Comparison of ENCODE assay signal across 23 mouse cellular contexts in the genomic region with DNA sequence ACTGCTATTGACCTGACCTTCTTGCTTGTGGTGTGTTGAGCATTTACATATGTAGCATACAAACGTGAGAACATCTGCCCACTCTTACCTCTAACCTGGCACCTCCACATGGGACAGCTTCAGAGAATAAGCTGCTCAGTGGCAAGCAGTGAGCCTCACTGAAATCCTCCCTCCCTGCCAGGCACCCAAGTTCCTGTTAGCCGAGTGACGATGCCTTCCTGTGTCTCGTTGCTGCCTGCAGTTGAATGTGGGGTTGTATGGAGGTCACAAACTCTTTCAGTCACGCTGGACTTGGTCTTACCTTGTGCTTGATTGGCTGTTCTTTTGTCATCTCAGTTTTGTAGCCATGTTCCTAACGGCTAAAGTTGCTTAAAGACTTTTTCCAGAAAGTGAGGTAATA.
DNase-seq lines count a peak whose midpoint lies in the region; ATAC-seq and TF ChIP-seq lines count a peak whose summit lies in the region.
"Had no signal": no experiment of that assay in that cellular context is flagged by ENCODE, and none has a peak within 500 bp of the region (broad histone marks: within the 10 kb centered on the region; RNA-seq: fewer than 3 reads in every experiment).

No protein-coding gene starts in this region.

- ATAC-seq in neutrophil, adult 5-6 weeks (ENCODE audit: extremely low read depth, insufficient number of reproducible peaks, low FRiP score, poor library complexity, severe bottlenecking) = peak; percentile 23; the same call in 1 of the 2 replicates
- ATAC-seq: forebrain, postnatal 0 days; intestine, embryonic 16.5 days; midbrain, embryonic 13.5 days had no signal

- TF ChIP-seq CTCF in left cerebral cortex, adult 2 months (IDR thresholded peaks at IDR 0.05) = no peak

- H3K4me3 ChIP-seq in left cerebral cortex, adult 2 months = no peak overlapping the region
- H3K4me3 ChIP-seq: embryonic facial prominence, embryonic 10.5 days; heart, adult 2 months; limb, embryonic 13.5 days; midbrain, embryonic 13.5 days had no signal

- H3K27ac ChIP-seq in left cerebral cortex, adult 2 months = no peak overlapping the region
- H3K27ac ChIP-seq: embryonic facial prominence, embryonic 10.5 days; heart, adult 2 months; hindbrain, embryonic 14.5 days; liver, embryonic 14.5 days; midbrain, embryonic 13.5 days; stomach, postnatal 0 days had no signal

- peak; percentile 16 for DNase-seq in lung, postnatal 10 days
- no peak for DNase-seq in lung, postnatal 36 days
- DNase-seq in induced T-regulatory cell, adult 2 months (ENCODE audit: low read depth) = peak; percentile 1
- peak; percentile 46 for DNase-seq in thymus, postnatal 4 days
- DNase-seq in left cerebral cortex, adult 2 months (ENCODE audit: extremely low spot score in 1 of 2, low spot score in 2 of 2) = no peak
- DNase-seq in adrenal gland, postnatal 10 days = no peak
- DNase-seq in ovary, adult 18-20 months (ENCODE audit: low spot score) = no peak
- DNase-seq: cerebellum, adult 11 months; cerebellum, adult 9-11 months; forebrain, postnatal 0 days; gastrocnemius, postnatal 14 days; heart, adult 2 months; kidney, adult 9 months; kidney, postnatal 25 days; layer of hippocampus, postnatal 36 days had no signal

- intact Hi-C loops in left cerebral cortex, adult 2 months (cut with DNase I) = no loop called here

Comparison
In these comparisons a context has a peak if more than half of its experiments do, and no peak if none do; other contexts are left out.
1. DNase-seq: peak in lung, postnatal 10 days (single experiment), induced T-regulatory cell, adult 2 months (single experiment) and thymus, postnatal 4 days (single experiment); none in lung, postnatal 36 days (single experiment), left cerebral cortex, adult 2 months (0 of 2), adrenal gland, postnatal 10 days (single experiment) and ovary, adult 18-20 months (single experiment).